Mouse (Mus musculus) gastrocnemius, postnatal 25 days (tissue): Measurements from ENCODE around the gene Ogdh. TPM values are rescaled to one million over a fixed set of nuclear protein-coding genes. Genes with fewer than 3 reads are reported as not detected.
"Not testable (repeated sequence)": the region's sequence is repeated elsewhere in the genome, so short reads cannot be mapped to it uniquely, and the experiment has no call there.

Experiments used
- DNase-seq: peaks from one replicate; pipeline ENCODE4 v3.0.0; 2022
- long read RNA-seq, 2 experiments: library from polyadenylated mRNA; stranded (forward); transcript quantifications; one replicate each; pipeline ENCODE4 v2.0.0; 2021
- total RNA-seq, 2 experiments: library from RNA; stranded (reverse); gene quantifications; 1 replicate in 1 of 2; 2 replicates in 1 of 2; pipeline ENCODE4 v1.2.3; 2021

Gene Ogdh
- 100 to 1,000 TPM; 664 to 688 TPM for total RNA-seq
- long read RNA-seq, experiment 1, full-length matches to known transcripts, result 86 of 346 reads
- long read RNA-seq, experiment 1, partial matches to known transcripts, result 235 of 346 reads
- long read RNA-seq, experiment 1, other reads (novel, unspliced or antisense), result 25 of 346 reads
- long read RNA-seq, experiment 2, full-length matches to known transcripts, result 237 of 545 reads
- long read RNA-seq, experiment 2, partial matches to known transcripts, result 268 of 545 reads
- long read RNA-seq, experiment 2, other reads (novel, unspliced or antisense), result 40 of 545 reads

DNA sequence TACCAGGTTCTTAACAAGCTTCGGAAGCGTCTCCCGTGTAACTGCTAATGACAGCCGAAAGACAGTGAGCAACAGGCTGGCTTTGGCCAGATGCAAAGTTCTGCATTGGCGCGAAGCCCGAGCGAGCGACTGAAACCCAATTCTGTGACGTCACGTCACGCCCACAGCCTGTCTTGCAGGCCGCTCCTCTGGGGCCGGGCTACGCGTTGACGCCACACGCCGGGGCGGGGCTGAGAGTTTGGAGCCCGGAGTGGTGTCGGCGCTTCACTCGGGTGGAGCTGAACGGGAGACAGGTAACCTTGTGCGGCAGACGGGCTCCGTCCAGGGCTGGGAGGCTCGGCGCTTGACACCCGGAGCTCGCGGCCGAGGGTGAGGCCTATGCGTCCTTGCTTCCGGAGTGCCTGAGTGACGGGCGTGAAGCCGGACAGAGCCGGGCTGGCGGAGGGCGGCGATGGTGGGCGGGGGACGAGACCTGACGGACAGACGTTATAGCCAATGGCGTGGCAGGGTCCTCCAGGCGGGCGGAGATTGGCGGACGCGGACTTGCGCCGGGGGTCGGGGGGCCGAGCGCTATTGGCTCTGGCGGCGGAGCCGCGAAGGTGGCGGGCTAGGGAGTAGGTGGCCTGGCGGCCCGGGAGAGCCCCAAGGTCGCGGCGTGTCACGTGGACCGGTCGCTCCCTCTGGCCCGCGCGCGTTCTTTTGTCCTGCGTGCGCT is at the start of gene Ogdh:
Gene Ogdh (plus strand): TSS at position 233 of the 715 bp plus-strand sequence.
- DNase-seq, result peak; percentile 99

GRCm38 (mm10) chr11:6244707-6245106 is 46.7 kb upstream of the Ogdh start:
- DNase-seq, result no peak

- no peak for DNase-seq
These were observed 39.2 kb upstream of the Ogdh start for GRCm38 (mm10) chr11:6252248-6252647.

GRCm38 (mm10) chr11:6252824-6253223 is 38.6 kb upstream of the Ogdh start:
- DNase-seq, result no peak

DNA sequence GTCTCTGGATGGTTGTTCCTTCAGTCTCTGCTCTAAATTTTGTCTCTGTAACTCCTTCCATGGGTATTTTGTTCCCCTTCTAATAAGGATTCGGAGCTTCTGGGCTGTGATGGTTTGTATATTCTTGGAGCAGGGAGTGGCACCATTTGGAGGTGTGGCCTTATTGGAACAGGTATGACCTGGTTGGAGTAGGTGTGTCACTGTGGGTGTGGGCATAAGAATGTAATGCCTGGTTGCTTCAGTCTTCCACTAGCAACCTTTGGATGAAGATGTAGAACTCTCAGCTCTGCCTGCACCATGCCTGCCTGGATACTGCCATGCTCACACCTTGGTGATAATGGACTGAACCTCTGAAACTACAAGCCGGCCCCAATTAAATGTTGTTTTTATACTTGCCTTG is 36.8 kb upstream of the Ogdh start:
- DNase-seq, result not testable (repeated sequence)

- no peak for DNase-seq
These were observed 34.9 kb upstream of the Ogdh start for GRCm38 (mm10) chr11:6256490-6257072.

- no peak for DNase-seq
These were observed 32.0 kb upstream of the Ogdh start for GRCm38 (mm10) chr11:6259413-6259812.

GRCm38 (mm10) chr11:6261434-6262082 is 29.9 kb upstream of the Ogdh start:
- no peak for DNase-seq

GRCm38 (mm10) chr11:6266621-6267020 is 24.8 kb upstream of the Ogdh start:
- DNase-seq, result no peak

DNA sequence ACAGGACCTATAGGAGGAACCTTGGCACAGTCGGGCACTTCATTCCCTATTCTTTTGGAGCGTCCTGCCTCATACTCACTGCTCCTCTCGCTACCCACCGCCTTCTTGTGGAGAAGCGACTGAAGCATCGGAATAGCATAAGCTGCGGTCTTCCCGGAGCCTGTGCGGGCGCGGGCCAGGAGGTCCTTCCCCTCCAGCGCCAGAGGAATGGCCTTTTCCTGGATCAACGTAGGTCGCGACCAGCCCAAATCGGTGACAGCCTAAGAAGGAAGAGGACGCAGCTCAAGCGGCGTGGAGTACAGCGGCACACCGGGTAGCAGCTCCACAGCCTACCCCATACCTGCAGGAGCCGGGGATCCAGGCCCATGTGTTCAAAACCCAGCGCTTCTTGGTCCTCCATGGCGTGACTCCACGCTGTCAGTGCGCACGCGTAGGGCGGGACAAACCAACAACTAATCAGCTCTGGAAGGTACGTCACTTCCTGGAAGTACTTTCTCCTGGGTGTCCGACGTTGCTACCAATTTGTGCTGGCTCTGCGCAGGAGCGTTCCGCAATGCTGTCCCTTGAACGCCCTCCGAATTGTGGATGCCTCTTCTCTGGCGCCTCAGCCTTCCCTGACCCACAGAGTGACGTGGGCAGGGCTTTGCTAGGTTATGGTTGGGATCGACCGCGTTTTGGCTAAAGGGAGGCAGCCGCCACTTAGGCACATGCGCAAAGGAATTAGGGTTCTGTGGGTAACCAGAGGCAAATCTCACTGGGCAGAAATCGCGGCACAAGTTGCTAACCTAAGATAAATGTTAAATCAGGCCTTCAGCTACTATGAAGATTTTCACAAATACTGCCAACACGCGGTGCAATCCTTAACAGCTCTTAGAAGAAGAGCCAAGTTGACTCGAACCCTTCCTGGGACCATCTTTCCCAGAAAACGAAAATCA is 23.8 kb upstream of the Ogdh start, which contains the start of gene Ddx56:
Gene Ddx56 (minus strand): TSS at position 453 of the 935 bp plus-strand sequence.
- peak; percentile 90 for DNase-seq

DNA sequence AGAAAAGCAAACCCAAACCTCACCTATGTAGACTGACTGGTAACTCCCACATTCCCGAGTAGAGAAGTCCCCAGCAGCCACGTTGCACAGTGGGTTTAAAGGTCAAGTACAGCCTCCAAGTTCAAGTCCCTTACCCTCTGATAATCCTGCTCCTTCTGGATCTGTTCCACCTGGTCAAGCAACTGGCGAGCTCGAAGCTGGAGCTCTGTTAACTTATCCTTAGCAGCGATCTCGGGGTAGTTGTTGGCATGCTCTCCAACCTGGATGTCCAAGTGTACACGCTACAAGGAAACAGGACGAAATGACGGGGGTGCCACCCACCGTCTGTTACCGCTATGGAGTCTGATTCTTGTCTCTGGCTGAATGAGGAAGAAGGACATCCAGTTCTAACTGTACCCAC is 17.8 kb upstream of the Ogdh start:
- DNase-seq, result no peak

DNA sequence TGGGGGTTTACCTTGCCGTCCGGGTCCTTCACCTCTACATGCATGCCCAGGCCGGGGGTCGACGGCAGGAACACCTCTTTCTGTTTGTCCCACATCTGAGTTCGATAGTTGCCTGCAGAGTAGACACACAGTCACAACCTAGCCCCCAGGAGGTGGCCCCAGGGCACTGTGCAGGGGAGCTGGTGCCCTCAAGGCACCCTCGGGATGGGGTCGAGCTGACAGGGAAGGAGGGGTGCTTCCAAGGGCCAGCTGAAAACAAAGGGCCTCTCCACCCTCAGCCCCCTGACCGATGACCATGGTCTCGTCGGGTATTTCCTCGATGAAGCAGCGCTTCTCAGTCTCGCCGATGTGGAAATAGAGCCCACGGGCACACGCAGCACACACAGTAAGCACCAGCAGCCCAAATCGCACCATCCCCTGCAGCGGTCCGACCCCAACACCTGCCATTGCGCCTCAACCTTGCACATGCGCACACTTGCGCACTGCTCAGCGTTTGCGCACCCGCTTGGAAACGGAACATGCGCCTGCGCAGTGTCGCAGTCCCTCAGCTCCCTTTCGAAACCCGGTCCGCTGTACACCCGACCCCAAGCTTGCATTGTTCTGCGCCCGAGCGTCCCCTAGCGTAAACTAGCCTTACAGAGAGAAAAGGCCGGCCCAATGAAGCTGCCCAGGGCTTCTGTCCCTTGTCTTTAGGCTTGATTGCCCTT is 16.9 kb upstream of the Ogdh start, which contains the start of gene Tmed4:
Gene Tmed4 (minus strand): TSS at position 484 of the 707 bp plus-strand sequence.
- peak; percentile 96 for DNase-seq

DNA sequence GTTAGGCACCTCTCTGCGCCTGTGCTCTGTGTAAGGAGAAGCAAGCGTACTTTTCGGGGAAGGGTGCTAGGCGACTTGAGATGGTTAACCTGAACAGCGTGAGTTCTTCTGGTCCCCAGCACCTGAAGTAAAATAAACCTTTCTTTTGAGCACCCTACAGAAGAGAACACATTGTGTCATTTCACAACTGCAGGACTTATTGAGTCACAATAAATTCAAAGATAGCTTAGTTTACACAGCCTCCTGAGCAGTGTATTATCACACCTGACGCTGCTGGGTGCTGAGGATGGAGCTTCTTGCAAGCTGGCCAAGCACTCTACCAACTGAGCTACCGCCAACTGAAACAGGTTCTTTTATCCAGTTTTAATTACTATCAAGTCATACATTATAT is 16.3 kb upstream of the Ogdh start:
- no peak for DNase-seq

DNA sequence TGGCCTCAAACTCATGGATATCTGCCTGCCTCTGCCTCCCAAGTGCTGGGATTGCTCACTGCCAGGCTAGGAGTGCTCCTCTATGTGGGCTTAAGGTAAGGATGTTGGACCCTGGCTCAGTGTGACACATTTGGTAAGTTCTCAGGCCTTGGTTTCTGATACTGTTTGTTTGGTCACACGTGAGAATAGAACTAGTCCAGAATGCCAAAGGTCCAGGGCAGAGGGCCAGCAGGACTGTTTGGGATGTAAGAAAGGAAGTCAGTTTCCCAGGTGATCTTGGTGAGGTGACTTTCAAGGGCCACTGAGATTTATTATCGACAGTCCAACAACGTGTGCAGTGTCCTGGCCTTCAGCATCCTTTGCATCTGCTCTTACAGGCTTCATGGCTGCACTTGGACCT is 15.0 kb upstream of the Ogdh start:
- no peak for DNase-seq

DNA sequence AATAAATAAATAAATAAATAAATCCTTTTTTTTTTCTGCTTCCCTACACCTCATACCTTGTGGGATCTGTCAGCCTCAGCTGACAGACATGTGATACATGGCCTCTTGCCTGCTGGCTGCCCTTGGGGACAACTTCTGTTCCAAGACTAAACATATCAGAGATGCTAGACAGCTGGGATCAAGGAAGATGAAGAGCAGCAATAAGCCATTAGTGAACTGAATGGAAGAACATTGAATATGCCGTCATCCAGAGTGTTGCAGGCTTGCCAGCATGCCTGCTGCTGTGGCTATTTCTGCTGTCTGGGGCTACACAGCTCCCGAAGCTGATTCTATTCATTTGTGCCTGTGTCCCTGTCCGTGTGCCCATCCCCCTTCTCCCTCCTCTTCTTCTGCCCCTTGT is 8.5 kb upstream of the Ogdh start:
- DNase-seq, result peak; percentile 65

DNA sequence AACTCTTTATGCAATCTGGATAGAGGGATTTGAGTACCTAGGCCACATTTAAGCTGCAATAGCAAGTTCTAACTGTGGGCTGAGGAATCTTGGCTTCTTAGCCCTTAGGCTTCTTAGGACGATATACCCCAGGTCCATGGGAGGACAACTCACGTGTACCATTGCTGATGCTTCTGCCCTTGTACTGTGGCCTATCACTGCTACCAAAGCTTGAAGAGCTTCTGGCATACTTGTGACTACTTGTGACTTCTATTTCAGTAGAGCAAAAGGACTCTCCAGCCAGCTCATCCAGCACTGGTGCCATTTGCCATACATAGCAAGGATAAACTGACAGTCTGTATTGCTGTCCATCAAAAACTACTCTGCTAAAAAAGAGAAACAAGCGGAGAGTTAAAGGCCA is 1.3 kb upstream of the Ogdh start:
- no peak for DNase-seq

- DNase-seq, result no peak
These were observed 550 bp upstream of the Ogdh start for GRCm38 (mm10) chr11:6290883-6291282.

DNA sequence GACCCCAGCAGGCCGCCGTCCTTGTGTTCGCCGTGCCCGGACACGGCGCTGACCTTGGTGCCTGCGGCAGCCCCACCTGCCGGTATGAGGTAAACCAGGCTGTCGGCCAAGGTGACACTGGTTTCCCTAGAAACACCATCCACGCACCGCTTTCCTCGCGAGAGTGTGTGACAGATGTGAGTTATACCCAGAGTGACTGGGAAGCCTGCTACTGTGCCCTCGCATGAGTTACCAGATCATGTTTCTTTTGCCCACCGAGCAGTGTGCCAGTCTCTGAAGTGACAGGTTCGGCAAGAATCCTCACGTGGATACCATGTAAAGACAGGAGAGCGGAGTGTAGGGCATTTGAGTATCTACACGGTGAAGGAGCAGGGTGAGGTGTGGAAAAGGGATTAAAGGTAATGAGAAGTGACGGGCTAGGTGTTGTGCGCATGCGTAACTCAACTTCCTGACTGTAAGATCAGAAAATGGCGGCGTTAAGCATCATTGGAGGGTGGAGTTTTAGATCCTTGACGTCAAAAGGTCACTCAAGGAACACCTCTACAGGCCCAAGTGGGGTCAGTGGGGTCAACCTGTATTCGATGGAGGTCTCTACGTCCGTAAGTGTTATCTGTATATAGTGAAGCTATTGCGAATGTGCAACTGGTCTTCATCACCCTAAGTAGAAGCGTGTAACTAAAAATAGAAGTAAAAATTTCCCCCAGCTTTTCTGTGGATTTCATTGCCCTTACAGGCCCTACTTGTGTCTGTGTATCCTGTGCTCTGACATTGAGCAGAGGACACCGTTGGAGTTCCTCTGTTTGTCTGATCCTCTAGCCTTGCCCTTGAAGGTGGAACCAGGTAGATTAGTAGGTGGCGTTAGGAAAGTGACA is 919 bp downstream of the Ogdh start:
- peak; percentile 57 for DNase-seq

DNA sequence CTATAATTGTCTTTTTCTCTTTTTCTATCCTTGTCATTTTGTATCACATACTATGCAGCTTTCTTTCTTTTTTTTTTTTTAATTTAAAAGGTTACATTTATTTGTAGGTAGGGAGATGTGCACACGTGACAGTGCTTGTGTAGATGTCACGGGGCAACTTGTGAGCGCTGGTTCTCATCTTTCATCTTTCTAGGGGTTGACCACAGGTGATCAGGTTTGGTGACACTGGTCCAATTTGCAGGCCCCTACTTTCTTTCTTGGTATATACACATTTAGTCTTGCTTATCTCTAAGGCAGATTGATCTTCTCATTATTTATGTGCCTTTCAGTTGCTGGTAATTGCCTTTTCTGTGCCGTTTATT is 1.5 kb downstream of the Ogdh start:
- DNase-seq, result no peak

DNA sequence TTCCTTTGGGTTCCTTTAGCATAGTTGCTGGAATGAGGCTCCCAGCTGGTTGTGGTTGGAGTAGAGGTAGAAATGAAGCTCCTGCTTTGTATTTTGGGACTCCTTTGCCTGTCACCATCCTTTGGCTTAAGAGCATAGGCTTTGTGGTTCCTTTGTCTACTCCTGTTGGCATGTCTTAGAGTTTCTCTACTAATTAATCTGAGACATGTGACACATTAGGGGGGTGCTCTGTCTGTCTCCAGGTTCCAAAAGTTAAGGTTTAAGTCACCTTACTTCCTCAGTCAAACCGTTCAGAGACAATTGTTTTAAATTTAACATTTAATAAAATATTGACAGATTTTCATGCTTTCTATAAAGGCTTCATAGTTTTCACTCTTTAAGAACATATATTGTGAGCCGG is 2.2 kb downstream of the Ogdh start:
- no peak for DNase-seq
